In genomic region chr12:62892851-62893632, GRCm38 (mm10) we compare ENCODE assay signal across 12 mouse cellular contexts.
DNase-seq lines count a peak whose midpoint lies in the region; ATAC-seq and TF ChIP-seq lines count a peak whose summit lies in the region.
"Had no signal": no experiment of that assay in that cellular context is flagged by ENCODE, and none has a peak within 500 bp of the region (broad histone marks: within the 10 kb centered on the region; RNA-seq: fewer than 3 reads in every experiment).

No protein-coding gene starts in this region.

- TF ChIP-seq CTCF in left cerebral cortex, adult 2 months (IDR thresholded peaks at IDR 0.05) = peak; percentile 21
- TF ChIP-seq CTCF in G1E (IDR thresholded peaks at IDR 0.05; ENCODE audit: low read depth, low read length) = peak; percentile 60

- ATAC-seq in G1E (ENCODE audit: extremely low read depth, insufficient number of reproducible peaks, low FRiP score, poor library complexity, severe bottlenecking) = no peak; the same call in 1 of the 2 replicates
- ATAC-seq: midbrain, embryonic 15.5 days had no signal

- H3K4me3 ChIP-seq in left cerebral cortex, adult 2 months = no peak overlapping the region
- H3K4me3 ChIP-seq in G1E (ENCODE audit: low read depth, low read length) = no peak overlapping the region
- H3K4me3 ChIP-seq: midbrain, embryonic 15.5 days had no signal

- no peaks in the 10 kb centered on the region for H3K36me3 ChIP-seq in G1E (replicated peaks)
- H3K36me3 ChIP-seq: midbrain, embryonic 15.5 days had no signal

- H3K27me3 ChIP-seq in G1E (ENCODE audit: insufficient read depth, low read length) = no peaks in the 10 kb centered on the region
- H3K27me3 ChIP-seq: midbrain, embryonic 15.5 days had no signal

- no peaks in the 10 kb centered on the region for H3K4me1 ChIP-seq in G1E (ENCODE audit: insufficient read depth, low read depth, low read length)
- H3K4me1 ChIP-seq: midbrain, embryonic 15.5 days had no signal

- no peak overlapping the region for H3K27ac ChIP-seq in left cerebral cortex, adult 2 months
- H3K27ac ChIP-seq: midbrain, embryonic 15.5 days had no signal

- intact Hi-C loops in left cerebral cortex, adult 2 months (cut with DNase I) = no loop called here
- intact Hi-C loops in left cerebral cortex, postnatal 36 days (cut with DNase I) = no loop called here

- H3K9me3 ChIP-seq in G1E (replicated peaks) = peaks cover 5% of the 10 kb centered on the region
- H3K9me3 ChIP-seq: midbrain, embryonic 15.5 days had no signal

- peak; percentile 19 to 32 for DNase-seq in cerebellum, postnatal 10 days
- DNase-seq in cerebellum, adult 18-20 months = no peak
- DNase-seq in left cerebral cortex, adult 2 months (ENCODE audit: extremely low spot score in 1 of 2, low spot score in 2 of 2) = no peak
- DNase-seq in left cerebral cortex, postnatal 36 days (ENCODE audit: low spot score in 2 of 2) = no peak
- no peak for DNase-seq in G1E (ENCODE audit: low spot score)
- peak; percentile 3 for DNase-seq in c-Kit-positive CD71-positive TER-119-positive erythroid progenitor cells, embryonic 14.5 days (ENCODE audit: low spot score)
- DNase-seq in thymus, adult 18-20 months = no peak
- DNase-seq in spleen, adult 18-20 months = no peak
- DNase-seq: gastrocnemius, postnatal 25 days; heart, postnatal 10 days; kidney, adult 8-10 months had no signal

Comparison
In these comparisons a context has a peak if more than half of its experiments do, and no peak if none do; other contexts are left out.
1. DNase-seq: peak in cerebellum, postnatal 10 days (2 of 2) and c-Kit-positive CD71-positive TER-119-positive erythroid progenitor cells, embryonic 14.5 days (single experiment); none in cerebellum, adult 18-20 months (0 of 2), left cerebral cortex, adult 2 months (0 of 2), left cerebral cortex, postnatal 36 days (0 of 2), G1E (single experiment), thymus, adult 18-20 months (0 of 2) and spleen, adult 18-20 months (0 of 2).